Mouse (Mus musculus) left cerebral cortex, adult 2 months (tissue): ENCODE data around the gene Obsl1. TPM values are rescaled to one million over a fixed set of nuclear protein-coding genes. Genes with fewer than 3 reads are reported as not detected.
A peak's percentile ranks its signal among the peaks of the same experiment; 100 is the strongest.

Experiments used
- DNase-seq, 2 experiments: peaks; one replicate each; pipeline ENCODE4 v3.0.0; 2021 to 2022; ENCODE audit warnings: low spot score in 2 of 2, mixed read lengths in 1 of 2; ENCODE audit errors: extremely low spot score in 1 of 2
- H3K27ac ChIP-seq: fragments of 200-600 bp; 2 replicates; pipeline ENCODE4 v1.8.1; 2022
- H3K4me3 ChIP-seq: fragments of 200-600 bp; 2 replicates; pipeline ENCODE4 v1.8.1; 2022
- CTCF ChIP-seq: fragments of 200-600 bp; IDR thresholded peaks from 2 replicates; pipeline ENCODE4 v1.8.1; 2022; ENCODE audit warnings: antibody characterized with exemption, mild to moderate bottlenecking, moderate library complexity
- intact Hi-C: fragments of 180-260 bp; cut with DNase I; formaldehyde crosslinking; loops from one replicate; pipeline ENCODE4 v1.15.1; 2025
- total RNA-seq, 2 experiments: library from RNA; stranded (reverse); gene quantifications; 2 replicates each; pipeline ENCODE4 v1.2.3; 2021

Gene Obsl1
- total RNA-seq, 2 experiments from 2014 or later, result 29.3 to 29.8 TPM

DNA sequence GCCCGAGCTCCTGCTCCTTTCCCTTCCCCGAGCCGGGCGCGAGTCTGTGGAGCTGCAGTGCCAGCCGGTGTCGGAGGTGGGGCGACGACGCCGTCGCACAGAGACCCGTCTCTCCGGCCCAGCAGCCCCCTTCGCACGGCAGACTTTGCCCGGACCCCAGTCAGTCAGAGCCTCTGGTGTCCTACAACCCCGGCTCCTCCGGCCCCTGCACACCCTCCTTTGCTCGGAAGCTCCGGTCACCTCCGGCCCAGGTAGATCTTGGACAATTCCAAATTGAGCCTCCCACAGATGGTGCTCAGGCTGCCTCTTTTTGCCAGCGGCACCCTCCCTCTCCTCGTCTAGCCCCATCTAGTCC lies 26.6 kb downstream of the Obsl1 start:
- no peak for TF ChIP-seq CTCF
- Histone ChIP-seq H3K4me3 (peak overlapping the region; percentile 87), H3K27ac (peak overlapping the region; percentile 98)
- no peak for DNase-seq
- intact Hi-C loops, result loop anchor here (2.0 to 5.0 kb wide), 4 partner anchors 79 to 117 kb away; no protein-coding TSS in a partner anchor

DNA sequence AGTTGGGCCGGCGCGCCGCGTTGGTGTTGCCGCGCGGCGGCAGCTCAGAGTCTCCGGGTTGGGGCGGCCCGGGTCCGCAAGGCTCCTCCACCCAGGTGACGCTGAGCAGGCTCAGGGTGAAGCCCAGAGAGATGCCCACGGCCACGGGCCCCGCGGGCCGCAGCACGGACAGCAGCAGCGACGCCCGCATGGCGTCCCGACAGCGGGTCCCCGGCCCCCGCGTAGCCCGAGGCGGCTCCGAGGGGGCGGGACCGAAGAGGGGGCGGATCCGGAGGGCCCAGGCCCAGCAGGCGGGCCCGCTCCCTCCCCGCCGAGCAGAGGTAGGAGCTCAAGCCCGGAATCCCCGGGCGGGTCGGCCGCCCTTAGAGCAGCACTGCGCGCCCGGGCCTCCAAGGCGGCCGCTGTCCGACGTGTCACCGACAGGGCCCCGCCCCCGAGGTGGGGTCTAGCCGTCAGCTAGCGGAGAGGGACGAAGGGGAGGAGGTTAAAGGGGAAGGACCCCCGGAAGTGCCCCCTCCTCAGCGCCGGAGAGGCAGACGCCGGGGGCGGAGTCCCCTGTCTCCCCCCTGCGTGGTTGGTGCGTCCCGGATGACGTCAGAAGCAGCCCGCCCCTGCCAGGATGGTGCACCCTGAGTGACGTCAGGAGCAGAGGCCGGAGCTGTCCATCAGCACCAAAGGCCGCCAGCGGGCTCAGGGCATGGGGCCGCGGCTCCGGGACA lies 27.2 kb downstream of the Obsl1 start, which contains the start of the genes Chpf and Tmem198:
Chpf (minus strand) TSS at position 392 of the 719 bp plus-strand sequence.
Tmem198 (plus strand) TSS at position 617 of the 719 bp plus-strand sequence.
- Histone ChIP-seq H3K27ac (peak within 1 kb of the TSS; percentile 98), H3K4me3 (peak within 1 kb of the TSS; percentile 87)
- intact Hi-C loops, result loop anchor here (2.0 to 5.0 kb wide), 4 partner anchors 80 to 118 kb away; no protein-coding TSS in a partner anchor
- peak; percentile 95 to 98 for DNase-seq
- no peak for TF ChIP-seq CTCF

DNA sequence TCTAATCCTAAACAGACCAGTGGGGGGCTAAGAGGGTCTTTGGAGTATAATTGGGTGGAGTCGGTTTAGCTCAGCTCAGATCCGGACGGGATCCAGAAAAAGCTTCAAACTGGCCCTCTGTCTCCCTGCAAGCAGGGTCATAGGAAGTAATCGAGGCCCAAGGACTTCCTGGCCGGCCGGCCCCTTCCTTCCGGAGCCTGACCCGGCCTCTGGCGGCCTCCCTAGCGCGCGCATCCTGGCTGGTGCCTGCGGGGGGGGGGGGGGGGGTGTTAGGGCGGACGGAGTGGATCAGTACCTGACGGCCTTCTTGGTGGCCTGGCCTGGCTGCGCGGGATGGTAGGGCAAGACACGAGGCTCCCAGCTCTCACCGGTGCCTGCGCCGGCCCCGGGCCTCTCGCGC lies 27.8 kb downstream of the Obsl1 start:
- intact Hi-C loops, result loop anchor here (2.0 to 5.0 kb wide), 4 partner anchors 80 to 118 kb away; no protein-coding TSS in a partner anchor
- peak overlapping the region; percentile 98 for H3K27ac ChIP-seq
- peak overlapping the region; percentile 87 for H3K4me3 ChIP-seq
- no peak for DNase-seq
- no peak for TF ChIP-seq CTCF

DNA sequence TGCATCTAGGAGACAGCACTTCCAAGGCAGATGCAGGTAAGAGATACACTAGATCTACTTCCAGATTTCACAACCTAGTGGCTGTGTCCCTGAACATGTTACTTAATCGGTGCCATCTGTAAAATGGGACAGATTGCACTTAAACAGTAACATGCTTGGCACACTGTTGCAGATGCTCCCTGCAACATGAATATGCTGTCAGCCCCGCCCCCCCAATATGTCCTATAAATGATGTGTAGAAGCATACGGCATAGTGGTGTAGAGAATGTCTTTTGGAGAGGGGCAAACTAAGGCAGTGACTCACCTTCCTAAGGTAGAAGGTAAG lies 28.3 kb downstream of the Obsl1 start:
- peak overlapping the region; percentile 87 for H3K4me3 ChIP-seq
- no peak for TF ChIP-seq CTCF
- no peak for DNase-seq
- intact Hi-C loops, result loop anchor here (2.0 to 5.0 kb wide), 4 partner anchors 81 to 119 kb away; no protein-coding TSS in a partner anchor
- no peak overlapping the region; the same call in 1 of the 2 replicates for H3K27ac ChIP-seq

- H3K27ac ChIP-seq, result no peak overlapping the region
- H3K4me3 ChIP-seq, result peak overlapping the region; percentile 87
- peak; percentile 81 to 84 for DNase-seq
- intact Hi-C loops, result loop anchor here (5.0 kb wide), 1 partner anchor 90 kb away; no protein-coding TSS in a partner anchor
- TF ChIP-seq CTCF, result peak; percentile 81
These were observed 28.8 kb downstream of the Obsl1 start for GRCm38 (mm10) chr1:75477264-75477965.

- TF ChIP-seq CTCF, result no peak
- intact Hi-C loops, result loop anchor here (5.0 kb wide), 1 partner anchor 89 kb away; no protein-coding TSS in a partner anchor
- H3K4me3 ChIP-seq, result no peak overlapping the region
- no peak for DNase-seq
- H3K27ac ChIP-seq, result no peak overlapping the region
These were observed 29.8 kb downstream of the Obsl1 start for GRCm38 (mm10) chr1:75476441-75476840.

GRCm38 (mm10) chr1:75469287-75469825 lies 36.9 kb downstream of the Obsl1 start:
- Histone ChIP-seq H3K27ac (no peak overlapping the region), H3K4me3 (no peak overlapping the region)
- intact Hi-C loops, result no loop called here
- no peak for TF ChIP-seq CTCF
- no peak for DNase-seq

DNA sequence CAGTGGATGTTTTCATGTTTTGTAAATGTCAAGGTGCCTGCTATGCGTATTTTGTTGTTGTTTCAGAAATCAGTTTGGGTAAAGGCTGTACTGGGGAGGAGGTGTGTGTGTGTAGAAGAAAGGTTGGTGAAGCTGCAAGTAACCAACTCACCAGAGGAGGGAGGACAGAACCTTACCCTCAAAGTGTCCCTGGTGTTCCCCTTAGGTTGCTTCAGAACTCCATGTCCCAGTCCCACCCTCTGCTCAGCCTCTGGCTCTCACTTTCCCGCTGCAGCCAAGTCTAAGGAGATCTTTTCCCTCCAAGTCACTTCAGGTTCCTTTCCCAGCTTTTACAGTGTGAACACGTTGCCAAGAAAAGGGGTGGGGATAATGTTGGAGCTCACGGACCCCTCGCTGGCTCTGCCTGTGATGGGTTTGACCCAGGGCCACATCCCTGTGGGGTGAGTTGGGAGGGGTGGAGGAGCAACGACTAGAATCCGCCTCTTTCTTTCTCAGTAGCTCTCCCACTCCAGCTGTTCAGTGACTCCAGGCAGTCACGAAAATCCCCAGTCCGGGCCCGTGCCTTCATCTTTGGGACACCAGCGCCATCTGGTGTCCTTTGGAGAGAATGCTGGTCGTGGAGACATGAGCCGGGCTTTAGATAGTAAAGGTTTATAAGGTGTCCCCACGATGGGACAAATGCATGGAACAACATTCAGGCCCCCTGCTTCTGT lies 38.9 kb downstream of the Obsl1 start:
- intact Hi-C loops, result loop anchor here (1.0 kb wide), 2 partner anchors 22 to 124 kb away; no protein-coding TSS in a partner anchor
- TF ChIP-seq CTCF, result peak; percentile 85
- no peak overlapping the region for H3K27ac ChIP-seq
- DNase-seq, result peak; percentile 82 to 85
- H3K4me3 ChIP-seq, result no peak overlapping the region

DNA sequence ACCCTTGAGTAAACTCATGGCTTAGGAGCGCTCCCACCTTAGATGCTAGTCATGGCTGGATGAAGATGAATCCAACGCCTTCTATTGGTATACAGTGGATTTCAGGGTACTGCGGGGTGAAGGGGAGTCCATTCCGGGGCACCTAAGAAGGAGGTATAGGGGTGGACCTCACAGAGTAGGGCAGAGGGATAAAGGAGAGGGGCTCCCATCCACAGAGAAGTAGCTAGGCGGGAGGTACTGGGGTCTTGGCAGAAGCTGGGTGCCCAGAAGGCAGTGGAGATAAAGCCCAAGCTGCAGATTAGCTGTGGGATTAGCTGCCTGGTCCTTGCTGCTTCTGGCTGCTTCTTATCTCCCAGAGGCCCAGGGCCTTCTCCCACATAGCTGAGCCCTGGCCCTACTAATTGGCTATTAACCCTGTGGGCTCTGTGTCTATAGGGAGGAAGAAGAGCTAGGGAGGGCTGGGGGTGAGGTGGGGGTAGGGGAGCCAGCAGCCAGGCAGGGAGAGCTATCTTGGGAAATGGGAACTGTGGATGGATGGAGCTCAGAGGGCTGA lies 42.5 kb downstream of the Obsl1 start:
- TF ChIP-seq CTCF, result no peak
- Histone ChIP-seq H3K4me3 (no peak overlapping the region), H3K27ac (no peak overlapping the region)
- intact Hi-C loops, result no loop called here
- no peak for DNase-seq

- no peak for DNase-seq
- no peak overlapping the region for H3K4me3 ChIP-seq
- H3K27ac ChIP-seq, result no peak overlapping the region
- intact Hi-C loops, result no loop called here
- no peak for TF ChIP-seq CTCF
These were observed 43.6 kb downstream of the Obsl1 start for GRCm38 (mm10) chr1:75462636-75463035.

DNA sequence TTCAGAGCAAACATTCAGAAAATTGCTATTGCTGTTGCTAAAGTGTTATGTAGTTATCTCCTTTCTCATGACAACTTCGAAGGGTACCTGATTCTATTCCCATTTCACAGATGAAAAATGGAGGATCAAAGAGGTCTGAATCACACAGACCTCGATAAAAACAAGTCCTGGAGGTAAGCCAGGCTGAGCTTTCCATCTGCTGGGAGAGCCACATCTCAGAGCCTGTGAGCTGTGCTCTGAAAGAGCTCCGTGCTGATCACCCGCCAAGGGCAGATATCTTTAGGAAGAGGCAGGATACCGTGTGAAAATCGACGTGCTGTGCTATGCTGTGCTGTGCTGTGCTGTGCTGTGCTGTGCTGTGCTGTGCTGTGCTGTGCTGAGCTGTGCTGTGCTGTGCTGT lies 46.0 kb downstream of the Obsl1 start:
- TF ChIP-seq CTCF, result no peak
- Histone ChIP-seq H3K4me3 (no peak overlapping the region), H3K27ac (no peak overlapping the region)
- intact Hi-C loops, result no loop called here
- no peak for DNase-seq
